20 mouse cellular contexts compared by ENCODE assay signal in the genomic region with DNA sequence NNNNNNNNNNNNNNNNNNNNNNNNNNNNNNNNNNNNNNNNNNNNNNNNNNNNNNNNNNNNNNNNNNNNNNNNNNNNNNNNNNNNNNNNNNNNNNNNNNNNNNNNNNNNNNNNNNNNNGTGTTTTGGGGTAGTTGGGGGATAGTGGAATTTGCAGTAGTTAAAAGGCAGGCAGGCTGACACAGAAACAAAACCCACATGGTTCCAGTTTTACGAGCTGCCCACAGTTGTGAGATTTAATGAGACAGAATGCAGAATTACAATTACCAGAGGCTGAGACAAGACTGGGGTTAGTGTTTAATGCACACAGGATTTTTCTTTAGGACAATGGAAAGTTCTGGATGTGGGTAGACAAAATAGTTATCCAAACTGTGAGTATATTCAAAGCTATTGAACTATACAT.
"Had no signal": no experiment of that assay in that cellular context is flagged by ENCODE, and none has a peak within 500 bp of the region (broad histone marks: within the 10 kb centered on the region; RNA-seq: fewer than 3 reads in every experiment).

No protein-coding gene starts in this region.

- H3K4me2 ChIP-seq: limb, embryonic 15.5 days; liver, embryonic 13.5 days; midbrain, embryonic 12.5 days; midbrain, embryonic 15.5 days; neural tube, embryonic 12.5 days; neural tube, embryonic 15.5 days had no signal

- H3K4me3 ChIP-seq: layer of hippocampus, adult 2 months; limb, embryonic 15.5 days; liver, embryonic 13.5 days; midbrain, embryonic 12.5 days; midbrain, embryonic 15.5 days; neural tube, embryonic 12.5 days; neural tube, embryonic 15.5 days had no signal

- H3K27me3 ChIP-seq: limb, embryonic 15.5 days; midbrain, embryonic 12.5 days; midbrain, embryonic 15.5 days; neural tube, embryonic 12.5 days; neural tube, embryonic 15.5 days had no signal

- H3K27ac ChIP-seq: layer of hippocampus, adult 2 months; liver, embryonic 13.5 days; macrophage; midbrain, embryonic 12.5 days; midbrain, embryonic 15.5 days; neural tube, embryonic 12.5 days; neural tube, embryonic 15.5 days; stomach, postnatal 0 days had no signal

- H3K4me1 ChIP-seq: liver, embryonic 13.5 days; midbrain, embryonic 12.5 days; midbrain, embryonic 15.5 days; neural tube, embryonic 12.5 days; neural tube, embryonic 15.5 days had no signal

- H3K9me3 ChIP-seq: limb, embryonic 15.5 days; liver, embryonic 13.5 days; midbrain, embryonic 12.5 days; neural tube, embryonic 15.5 days had no signal

- H3K9ac ChIP-seq: limb, embryonic 15.5 days; liver, embryonic 13.5 days; midbrain, embryonic 12.5 days; midbrain, embryonic 15.5 days; neural tube, embryonic 12.5 days; neural tube, embryonic 15.5 days had no signal

- DNase-seq: kidney, adult 11 months; kidney, adult 9 months; kidney, postnatal 25 days; layer of hippocampus, adult 9-11 months; liver, embryonic 13.5 days; lung, adult 2 months; lung, postnatal 14 days; right cerebral cortex, adult 18-20 months; right cerebral cortex, postnatal 14 days; right cerebral cortex, postnatal 4 days; thymus, adult 2 months; thymus, postnatal 25 days had no signal

- ATAC-seq: midbrain, embryonic 15.5 days had no signal

- H3K36me3 ChIP-seq: limb, embryonic 15.5 days; liver, embryonic 13.5 days; midbrain, embryonic 12.5 days; midbrain, embryonic 15.5 days; neural tube, embryonic 12.5 days; neural tube, embryonic 15.5 days had no signal
